ENCODE assay signal across 14 mouse cellular contexts in genomic region chr12:8444975-8445853, GRCm38 (mm10). TPM values are rescaled to one million over a fixed set of nuclear protein-coding genes. Genes with fewer than 3 reads are reported as not detected.
DNase-seq lines count a peak whose midpoint lies in the region; ATAC-seq and TF ChIP-seq lines count a peak whose summit lies in the region.
"Had no signal": no experiment of that assay in that cellular context is flagged by ENCODE, and none has a peak within 500 bp of the region (broad histone marks: within the 10 kb centered on the region; RNA-seq: fewer than 3 reads in every experiment).

No protein-coding gene starts in this region.

- H3K4me3 ChIP-seq in lung, embryonic 16.5 days (ENCODE audit: low read length) = no peak overlapping the region
- no peak overlapping the region for H3K4me3 ChIP-seq in intestine, postnatal 0 days (ENCODE audit: low read depth, low read length)
- H3K4me3 ChIP-seq in midbrain, embryonic 16.5 days (ENCODE audit: low read depth, low read length) = no peak overlapping the region
- H3K4me3 ChIP-seq: forebrain, embryonic 15.5 days; limb, embryonic 12.5 days; midbrain, embryonic 12.5 days had no signal

- no peak for TF ChIP-seq CTCF in intestine, postnatal 0 days (IDR thresholded peaks at IDR 0.05; ENCODE audit: low read depth)

- 67% methylated on average over 13 of the region's 13 CpGs for WGBS in lung, embryonic 16.5 days
- WGBS in intestine, postnatal 0 days = 79% methylated on average over 13 of the region's 13 CpGs
- 68% methylated on average over 13 of the region's 13 CpGs for WGBS in midbrain, embryonic 16.5 days

- peak; percentile 37 to 45 for DNase-seq in cerebellum, postnatal 14 days
- no peak for DNase-seq in cerebellum, postnatal 4 days (ENCODE audit: low spot score in 2 of 2)
- no peak for DNase-seq in lung, postnatal 14 days
- DNase-seq in heart, postnatal 10 days = peak; percentile 85 to 89
- DNase-seq: cerebellum, postnatal 36 days had no signal

- no peaks in the 10 kb centered on the region for H3K36me3 ChIP-seq in lung, embryonic 16.5 days (ENCODE audit: control insufficient read depth, insufficient read depth, low read length)
- no peaks in the 10 kb centered on the region for H3K36me3 ChIP-seq in intestine, postnatal 0 days (ENCODE audit: control insufficient read depth, insufficient read depth)
- H3K36me3 ChIP-seq in midbrain, embryonic 16.5 days (ENCODE audit: control insufficient read depth, insufficient read depth, low read length) = no peaks in the 10 kb centered on the region
- H3K36me3 ChIP-seq: forebrain, embryonic 15.5 days; limb, embryonic 12.5 days; midbrain, embryonic 12.5 days had no signal

- no peak overlapping the region for H3K9ac ChIP-seq in lung, embryonic 16.5 days (ENCODE audit: low read length)
- no peak overlapping the region for H3K9ac ChIP-seq in intestine, postnatal 0 days (ENCODE audit: low read depth, low read length)
- H3K9ac ChIP-seq in midbrain, embryonic 16.5 days (ENCODE audit: low read depth, low read length) = no peak overlapping the region
- H3K9ac ChIP-seq: forebrain, embryonic 15.5 days; limb, embryonic 12.5 days; midbrain, embryonic 12.5 days had no signal

- no peak overlapping the region for H3K27ac ChIP-seq in lung, embryonic 16.5 days (ENCODE audit: low read length)
- no peak overlapping the region for H3K27ac ChIP-seq in intestine, postnatal 0 days (ENCODE audit: low read depth, low read length)
- H3K27ac ChIP-seq in midbrain, embryonic 16.5 days (ENCODE audit: low read length) = no peak overlapping the region
- H3K27ac ChIP-seq: forebrain, embryonic 15.5 days; limb, embryonic 12.5 days; midbrain, embryonic 12.5 days had no signal

- ATAC-seq in lung, embryonic 16.5 days (ENCODE audit: low read depth) = peak; percentile 39
- ATAC-seq in intestine, postnatal 0 days = no peak
- no peak for ATAC-seq in midbrain, embryonic 16.5 days
- ATAC-seq in frontal cortex, adult (ENCODE audit: low TSS enrichment) = no peak
- ATAC-seq: activated CD4-positive, CD25-positive, alpha-beta regulatory T cell, adult 4 months; forebrain, embryonic 15.5 days had no signal

- peaks cover 29% of the 10 kb centered on the region for H3K4me1 ChIP-seq in lung, embryonic 16.5 days (replicated peaks; ENCODE audit: control insufficient read depth, insufficient read depth, low read length)
- no peaks in the 10 kb centered on the region for H3K4me1 ChIP-seq in intestine, postnatal 0 days (replicated peaks; ENCODE audit: control insufficient read depth, insufficient read depth, low read length)
- no peaks in the 10 kb centered on the region for H3K4me1 ChIP-seq in midbrain, embryonic 16.5 days (ENCODE audit: control insufficient read depth, insufficient read depth, low read length)
- H3K4me1 ChIP-seq: forebrain, embryonic 15.5 days; midbrain, embryonic 12.5 days had no signal

- no peaks in the 10 kb centered on the region for H3K9me3 ChIP-seq in lung, embryonic 16.5 days (ENCODE audit: control insufficient read depth, low read length)
- no peaks in the 10 kb centered on the region for H3K9me3 ChIP-seq in intestine, postnatal 0 days (ENCODE audit: control insufficient read depth)
- H3K9me3 ChIP-seq in midbrain, embryonic 16.5 days (replicated peaks; ENCODE audit: control insufficient read depth, low read length, poor library complexity, severe bottlenecking) = no peaks in the 10 kb centered on the region
- H3K9me3 ChIP-seq: forebrain, embryonic 15.5 days; limb, embryonic 12.5 days; midbrain, embryonic 12.5 days had no signal

- no peak overlapping the region for H3K4me2 ChIP-seq in lung, embryonic 16.5 days (ENCODE audit: low read depth, low read length)
- H3K4me2 ChIP-seq in intestine, postnatal 0 days (replicated peaks; ENCODE audit: low read depth) = no peak overlapping the region
- H3K4me2 ChIP-seq in midbrain, embryonic 16.5 days (ENCODE audit: low read length) = no peak overlapping the region
- H3K4me2 ChIP-seq: forebrain, embryonic 15.5 days; limb, embryonic 12.5 days; midbrain, embryonic 12.5 days had no signal

- H3K27me3 ChIP-seq in lung, embryonic 16.5 days (ENCODE audit: control insufficient read depth, insufficient read depth, low read depth, low read length) = no peaks in the 10 kb centered on the region
- no peaks in the 10 kb centered on the region for H3K27me3 ChIP-seq in intestine, postnatal 0 days (replicated peaks; ENCODE audit: control insufficient read depth, insufficient read depth, low read length)
- no peaks in the 10 kb centered on the region for H3K27me3 ChIP-seq in midbrain, embryonic 16.5 days (ENCODE audit: control insufficient read depth, insufficient read depth, low read depth, low read length)
- H3K27me3 ChIP-seq: CH12.LX; forebrain, embryonic 15.5 days; limb, embryonic 12.5 days had no signal

- intact Hi-C loops in heart, postnatal 10 days (cut with DNase I) = loop anchor here (1.0 to 5.0 kb wide), 4 partner anchors 51 to 118 kb away; no protein-coding TSS in a partner anchor

RNA-seq across cellular contexts. Expression of gene Rhob, which starts 54.6 kb away (rescaled TPM):
- 47.8 and 49.2 TPM in 2 replicates for polyA plus RNA-seq in lung, embryonic 16.5 days (2015; fragmentation: Nextera tagmentation; extraction: Ambion mirVana)
- total RNA-seq in heart, postnatal 10 days (2021) = 100 to 1,000 TPM; 167 to 177 TPM
- polyA plus RNA-seq in intestine, postnatal 0 days (2015; fragmentation: Nextera tagmentation; extraction: Ambion mirVana) = 28.8 and 29.7 TPM in 2 replicates
- 75.7 and 80.0 TPM in 2 replicates for polyA plus RNA-seq in midbrain, embryonic 16.5 days (2015; fragmentation: Nextera tagmentation; extraction: Ambion mirVana)

Comparison
In these comparisons a context has a peak if more than half of its experiments do, and no peak if none do; other contexts are left out.
1. DNase-seq: peak in cerebellum, postnatal 14 days (2 of 2) and heart, postnatal 10 days (2 of 2); none in cerebellum, postnatal 4 days (0 of 2) and lung, postnatal 14 days (single experiment).